Mouse (Mus musculus): ENCODE results near the gene Tmem256. TPM values are rescaled to one million over a fixed set of nuclear protein-coding genes. Genes with fewer than 3 reads are reported as not detected.
A peak's percentile ranks its signal among the peaks of the same experiment; 100 is the strongest.

The Tmem256 gene
- polyA plus RNA-seq, 1 experiment from 2014 or later: 250 TPM

DNA sequence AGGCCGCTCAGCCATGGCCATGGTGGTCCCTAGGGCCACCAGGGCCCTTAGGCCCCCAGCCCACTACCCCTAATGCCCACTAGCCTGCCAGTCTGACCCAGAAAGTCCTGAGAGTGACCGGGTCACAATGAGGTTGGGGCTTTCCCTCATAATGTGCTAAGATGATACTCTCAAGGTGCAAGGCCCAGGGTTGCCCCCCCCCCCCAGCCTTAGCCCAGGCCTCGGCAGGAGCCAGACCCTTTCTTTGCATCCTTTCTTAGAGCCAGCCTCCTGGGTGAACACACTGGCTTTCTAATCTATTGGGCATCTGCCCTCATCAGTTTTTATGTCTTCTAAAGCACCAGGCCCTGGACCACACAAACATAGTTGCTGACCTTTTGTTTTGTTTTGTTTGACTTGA is 16.2 kb upstream of the Tmem256 start, which contains the start of gene Spem1:
TSS of gene Spem1 (minus strand) at position 101 of the 400 bp plus-strand sequence.
- no peaks in the 10 kb centered on the region for H3K27me3 ChIP-seq (ENCODE audit: control insufficient read depth, insufficient read depth, low read length)
- ATAC-seq (replicated peaks; ENCODE audit: low FRiP score) (no peak), DNase-seq (ENCODE audit: low spot score) (no peak)
- no peaks in the 10 kb centered on the region for H3K4me1 ChIP-seq (replicated peaks; ENCODE audit: control insufficient read depth, insufficient read depth, low read length)
- no peak within 1 kb of the TSS for H3K9ac ChIP-seq (ENCODE audit: low read length)
- WGBS: 87% methylated on average over 3 of the region's 3 CpGs
- H3K4me3 ChIP-seq (ENCODE audit: low read depth, low read length): no peak within 1 kb of the TSS
- H3K9me3 ChIP-seq (ENCODE audit: control insufficient read depth, low read length): 0 out of 2 replicates have a peak, but pooled peaks cover 2% of the 10 kb centered on the region
- no peak within 1 kb of the TSS for H3K4me2 ChIP-seq (ENCODE audit: low read depth, low read length, severe bottlenecking)
- peaks cover 13% of the 10 kb centered on the region for H3K36me3 ChIP-seq (ENCODE audit: control insufficient read depth, insufficient read depth, low read length)
- no peak within 1 kb of the TSS for H3K27ac ChIP-seq (ENCODE audit: low read depth, low read length)

DNA sequence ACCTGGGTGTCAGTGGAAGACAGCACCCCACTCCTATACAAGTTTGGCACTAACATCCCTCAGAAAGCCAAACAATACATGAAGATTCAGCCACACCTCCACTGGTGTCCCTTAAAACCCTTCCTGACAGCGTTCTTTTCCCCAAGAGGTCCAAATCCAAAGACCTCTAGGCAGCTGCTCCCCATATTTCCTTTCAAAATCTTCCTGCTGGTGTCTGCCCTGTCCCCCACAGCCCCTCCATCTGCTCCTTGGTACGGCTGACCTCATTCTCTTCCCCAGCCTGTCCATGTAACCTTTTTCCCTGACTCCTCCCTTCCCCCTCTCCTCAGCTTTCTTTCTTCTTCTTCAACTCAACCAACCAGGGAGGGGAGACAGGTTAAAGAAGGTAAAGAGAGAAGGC is 14.9 kb upstream of the Tmem256 start:
- Histone ChIP-seq H3K9ac (ENCODE audit: low read length) (no peak overlapping the region), H3K27ac (ENCODE audit: low read depth, low read length) (no peak overlapping the region), H3K36me3 (ENCODE audit: control insufficient read depth, insufficient read depth, low read length) (peaks cover 15% of the 10 kb centered on the region), H3K4me3 (ENCODE audit: low read depth, low read length) (no peak overlapping the region), H3K4me2 (ENCODE audit: low read depth, low read length, severe bottlenecking) (no peak overlapping the region), H3K27me3 (ENCODE audit: control insufficient read depth, insufficient read depth, low read length) (no peaks in the 10 kb centered on the region), H3K4me1 (replicated peaks; ENCODE audit: control insufficient read depth, insufficient read depth, low read length) (no peaks in the 10 kb centered on the region), H3K9me3 (ENCODE audit: control insufficient read depth, low read length) (no peaks in the 10 kb centered on the region)
- no peak for ATAC-seq (replicated peaks; ENCODE audit: low FRiP score)
- no peak for DNase-seq (ENCODE audit: low spot score)
- WGBS: 78% methylated on average over 2 of the region's 2 CpGs

GRCm38 (mm10) chr11:69828832-69829231 is 9.5 kb upstream of the Tmem256 start:
- Histone ChIP-seq H3K4me1 (replicated peaks; ENCODE audit: control insufficient read depth, insufficient read depth, low read length) (peaks cover 7% of the 10 kb centered on the region; the same call in 1 of the 2 replicates), H3K9ac (ENCODE audit: low read length) (no peak overlapping the region), H3K4me2 (ENCODE audit: low read depth, low read length, severe bottlenecking) (no peak overlapping the region), H3K36me3 (ENCODE audit: control insufficient read depth, insufficient read depth, low read length) (peaks cover 15% of the 10 kb centered on the region), H3K4me3 (ENCODE audit: low read depth, low read length) (no peak overlapping the region), H3K27me3 (ENCODE audit: control insufficient read depth, insufficient read depth, low read length) (no peaks in the 10 kb centered on the region; the same call in 1 of the 2 replicates), H3K9me3 (ENCODE audit: control insufficient read depth, low read length) (no peaks in the 10 kb centered on the region), H3K27ac (ENCODE audit: low read depth, low read length) (no peak overlapping the region)
- ATAC-seq (replicated peaks; ENCODE audit: low FRiP score) (no peak), DNase-seq (ENCODE audit: low spot score) (no peak)
- 69% methylated on average over 5 of the region's 5 CpGs for WGBS

GRCm38 (mm10) chr11:69833554-69833953 is 4.8 kb upstream of the Tmem256 start:
- Histone ChIP-seq H3K4me1 (replicated peaks; ENCODE audit: control insufficient read depth, insufficient read depth, low read length) (peaks cover 30% of the 10 kb centered on the region), H3K36me3 (ENCODE audit: control insufficient read depth, insufficient read depth, low read length) (no peaks in the 10 kb centered on the region), H3K27ac (ENCODE audit: low read depth, low read length) (no peak overlapping the region), H3K4me3 (ENCODE audit: low read depth, low read length) (peak overlapping the region; percentile 73), H3K9ac (ENCODE audit: low read length) (peak overlapping the region; percentile 65), H3K27me3 (ENCODE audit: control insufficient read depth, insufficient read depth, low read length) (no peaks in the 10 kb centered on the region; the same call in 1 of the 2 replicates), H3K9me3 (ENCODE audit: control insufficient read depth, low read length) (no peaks in the 10 kb centered on the region), H3K4me2 (ENCODE audit: low read depth, low read length, severe bottlenecking) (peak overlapping the region; percentile 92; the same call in 1 of the 2 replicates)
- 64% methylated on average over 8 of the region's 8 CpGs for WGBS
- DNase-seq (ENCODE audit: low spot score) (no peak), ATAC-seq (replicated peaks; ENCODE audit: low FRiP score) (no peak)

GRCm38 (mm10) chr11:69834001-69834549 is 4.2 kb upstream of the Tmem256 start:
- peak overlapping the region; percentile 92 for H3K4me2 ChIP-seq (ENCODE audit: low read depth, low read length, severe bottlenecking)
- DNase-seq (ENCODE audit: low spot score) (peak; percentile 70), ATAC-seq (replicated peaks; ENCODE audit: low FRiP score) (no peak)
- peaks cover 30% of the 10 kb centered on the region for H3K4me1 ChIP-seq (replicated peaks; ENCODE audit: control insufficient read depth, insufficient read depth, low read length)
- no peaks in the 10 kb centered on the region for H3K36me3 ChIP-seq (ENCODE audit: control insufficient read depth, insufficient read depth, low read length)
- peak overlapping the region; percentile 73 for H3K4me3 ChIP-seq (ENCODE audit: low read depth, low read length)
- no peak overlapping the region for H3K27ac ChIP-seq (ENCODE audit: low read depth, low read length)
- H3K27me3 ChIP-seq (ENCODE audit: control insufficient read depth, insufficient read depth, low read length): no peaks in the 10 kb centered on the region; the same call in 1 of the 2 replicates
- no peaks in the 10 kb centered on the region for H3K9me3 ChIP-seq (ENCODE audit: control insufficient read depth, low read length)
- 6% methylated on average over 47 of the region's 48 CpGs for WGBS
- peak overlapping the region; percentile 65 for H3K9ac ChIP-seq (ENCODE audit: low read length)

DNA sequence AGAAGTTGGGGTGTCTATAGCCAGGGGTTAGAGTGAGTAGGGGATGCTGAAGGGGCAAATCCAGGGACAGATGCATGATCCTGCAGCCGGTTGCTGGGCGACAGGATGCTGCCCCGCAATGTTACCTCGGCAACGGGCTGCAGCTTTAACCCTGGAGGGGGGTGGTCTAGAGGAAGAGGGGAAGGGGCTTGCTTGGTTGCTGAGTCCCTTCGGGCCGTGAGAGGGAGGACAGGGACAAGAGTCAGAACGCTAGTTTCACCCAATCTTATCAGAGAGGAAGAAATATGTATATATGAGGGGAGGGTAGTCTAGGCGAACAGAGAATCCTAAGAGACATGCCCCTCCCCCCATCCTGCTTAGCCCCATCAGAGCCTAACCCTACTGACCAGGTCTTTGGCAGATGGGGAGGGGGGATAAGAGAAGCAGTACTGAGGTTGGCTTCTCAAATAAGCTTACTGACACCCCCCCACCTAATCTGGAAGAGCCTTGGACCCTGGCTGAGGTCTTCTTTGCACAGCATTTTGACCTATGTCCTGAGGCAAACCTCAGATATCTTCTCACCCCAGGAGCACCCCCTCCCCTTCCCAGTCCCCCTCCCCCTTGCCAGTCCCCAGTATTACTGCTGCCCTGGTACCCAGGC is 2.9 kb upstream of the Tmem256 start:
- H3K27me3 ChIP-seq (ENCODE audit: control insufficient read depth, insufficient read depth, low read length): no peaks in the 10 kb centered on the region; the same call in 1 of the 2 replicates
- H3K36me3 ChIP-seq (ENCODE audit: control insufficient read depth, insufficient read depth, low read length): no peaks in the 10 kb centered on the region
- peaks cover 30% of the 10 kb centered on the region for H3K4me1 ChIP-seq (replicated peaks; ENCODE audit: control insufficient read depth, insufficient read depth, low read length)
- peak overlapping the region; percentile 89 for H3K9ac ChIP-seq (ENCODE audit: low read length)
- DNase-seq (ENCODE audit: low spot score): peak; percentile 71
- no peak for ATAC-seq (replicated peaks; ENCODE audit: low FRiP score)
- 4% methylated on average over 9 of the region's 9 CpGs for WGBS
- peak overlapping the region; percentile 73 for H3K4me3 ChIP-seq (ENCODE audit: low read depth, low read length)
- H3K9me3 ChIP-seq (ENCODE audit: control insufficient read depth, low read length): no peaks in the 10 kb centered on the region
- H3K27ac ChIP-seq (ENCODE audit: low read depth, low read length): no peak overlapping the region
- peak overlapping the region; percentile 92 for H3K4me2 ChIP-seq (ENCODE audit: low read depth, low read length, severe bottlenecking)

- Histone ChIP-seq H3K4me1 (replicated peaks; ENCODE audit: control insufficient read depth, insufficient read depth, low read length) (peaks cover 30% of the 10 kb centered on the region), H3K27me3 (ENCODE audit: control insufficient read depth, insufficient read depth, low read length) (no peaks in the 10 kb centered on the region; the same call in 1 of the 2 replicates), H3K36me3 (ENCODE audit: control insufficient read depth, insufficient read depth, low read length) (no peaks in the 10 kb centered on the region), H3K27ac (ENCODE audit: low read depth, low read length) (no peak overlapping the region), H3K4me3 (ENCODE audit: low read depth, low read length) (peak overlapping the region; percentile 73), H3K4me2 (ENCODE audit: low read depth, low read length, severe bottlenecking) (peak overlapping the region; percentile 92), H3K9ac (ENCODE audit: low read length) (peak overlapping the region; percentile 89; the same call in 1 of the 2 replicates), H3K9me3 (ENCODE audit: control insufficient read depth, low read length) (no peaks in the 10 kb centered on the region)
- DNase-seq (ENCODE audit: low spot score) (no peak), ATAC-seq (replicated peaks; ENCODE audit: low FRiP score) (no peak)
- WGBS: 0% methylated on average over 4 of the region's 4 CpGs
Measured at GRCm38 (mm10) chr11:69835966-69836335, 2.4 kb upstream of the Tmem256 start.

DNA sequence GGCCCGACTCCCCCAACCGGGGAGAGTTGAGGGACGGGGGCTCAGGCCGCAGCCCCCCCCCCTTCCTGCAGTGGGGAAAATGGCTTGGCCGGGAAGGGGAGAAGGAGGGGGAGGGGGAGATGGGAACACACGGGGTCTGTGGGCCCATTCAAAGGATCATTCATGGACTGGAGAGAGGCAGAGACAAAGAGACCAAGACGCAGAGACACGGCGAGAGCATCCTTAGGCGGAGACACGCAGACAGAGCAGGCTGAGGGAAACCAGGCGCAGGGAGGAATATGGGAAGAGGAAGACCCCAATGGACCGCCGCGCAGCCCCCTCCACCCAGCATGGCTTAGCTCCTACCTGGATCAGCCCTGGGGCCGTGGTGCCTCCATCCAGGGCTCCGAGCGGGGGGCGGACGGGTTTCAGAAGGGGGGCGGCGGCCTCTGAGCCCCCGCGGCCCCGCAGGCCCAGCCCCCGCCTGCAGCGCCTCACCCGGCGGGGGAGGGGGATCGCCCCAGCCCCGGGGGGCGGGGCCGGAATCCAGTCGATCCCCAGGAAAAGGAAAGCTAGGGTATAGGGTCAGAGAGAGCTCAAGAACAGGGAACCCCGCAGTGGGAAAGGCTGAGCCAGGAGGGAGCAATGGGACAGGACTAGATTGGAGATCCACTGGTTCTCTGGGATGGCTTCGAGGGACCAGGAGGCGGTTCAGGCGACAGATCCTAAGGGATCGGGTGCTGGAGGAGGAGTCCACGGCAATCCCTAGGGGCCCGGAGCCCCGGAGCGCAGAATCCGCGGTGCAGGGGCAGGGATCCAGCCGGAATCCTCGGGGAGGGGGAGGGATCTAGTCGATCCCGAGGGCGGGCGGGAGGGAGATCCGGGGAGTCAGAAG is 1.4 kb upstream of the Tmem256 start:
- ATAC-seq (replicated peaks; ENCODE audit: low FRiP score): peak; percentile 2; the same call in 1 of the 2 replicates
- Histone ChIP-seq H3K27me3 (ENCODE audit: control insufficient read depth, insufficient read depth, low read length) (no peaks in the 10 kb centered on the region; the same call in 1 of the 2 replicates), H3K9me3 (ENCODE audit: control insufficient read depth, low read length) (no peaks in the 10 kb centered on the region), H3K4me3 (ENCODE audit: low read depth, low read length) (peak overlapping the region; percentile 73), H3K27ac (ENCODE audit: low read depth, low read length) (peak overlapping the region; percentile 83), H3K4me2 (ENCODE audit: low read depth, low read length, severe bottlenecking) (peak overlapping the region; percentile 92), H3K4me1 (replicated peaks; ENCODE audit: control insufficient read depth, insufficient read depth, low read length) (peaks cover 30% of the 10 kb centered on the region), H3K36me3 (ENCODE audit: control insufficient read depth, insufficient read depth, low read length) (no peaks in the 10 kb centered on the region), H3K9ac (ENCODE audit: low read length) (peak overlapping the region; percentile 89)
- under 1% methylated on average over 50 of the region's 52 CpGs for WGBS
- peak; percentile 76 for DNase-seq (ENCODE audit: low spot score)
